Mouse (Mus musculus) E14TG2a.4 (cell line): Measurements from ENCODE around the gene Zic5.

Source experiments
- CTCF ChIP-seq: conservative IDR thresholded peaks from 2 replicates; pipeline ENCODE4 v1.5.1; 2014; ENCODE audit warnings: low read length
- NANOG ChIP-seq: IDR thresholded peaks from 2 replicates; pipeline ENCODE4 v1.6.1; 2014; ENCODE audit warnings: borderline replicate concordance, low read length, mixed read lengths
- POU5F1 ChIP-seq: IDR thresholded peaks from 2 replicates; pipeline ENCODE4 v1.6.1; 2014; ENCODE audit warnings: low read length, borderline replicate concordance

- TF ChIP-seq CTCF (no peak), NANOG (no peak), POU5F1 (no peak)
These were observed 25.2 kb upstream of the Zic5 start, which contains the start of gene Gm10837 for GRCm38 (mm10) chr14:122490441-122491328.
